Mouse (Mus musculus): ENCODE measurements around the gene Csf1.

DNA sequence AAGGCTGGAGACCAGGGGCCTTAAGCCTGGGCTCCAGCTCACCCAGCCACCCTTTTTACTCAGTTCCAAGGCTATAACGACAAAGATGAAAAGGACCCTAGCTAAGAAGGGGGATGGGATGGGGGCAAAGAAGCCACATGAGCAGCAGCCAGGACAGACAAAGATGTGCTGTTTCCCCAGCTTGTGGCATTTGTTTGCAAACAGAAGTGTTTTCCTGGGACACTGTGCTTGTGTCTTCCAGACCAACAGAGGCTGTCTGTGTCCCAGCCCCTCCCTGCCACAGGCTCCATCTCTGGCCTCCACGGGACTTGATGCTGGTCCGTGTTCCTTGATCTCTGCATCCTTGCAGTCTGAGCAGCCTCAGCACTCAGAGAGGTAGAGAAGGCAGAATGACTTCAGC is 28.6 kb upstream of the Csf1 start:
- TF ChIP-seq GATA1 (IDR thresholded peaks at IDR 0.05; ENCODE audit: borderline replicate concordance, low read length), result no peak
- TF ChIP-seq FLI1 (IDR thresholded peaks at IDR 0.05; ENCODE audit: low read length), result no peak
